Mouse (Mus musculus): ENCODE measurements around the gene Zswim9. TPM values are rescaled to one million over a fixed set of nuclear protein-coding genes. Genes with fewer than 3 reads are reported as not detected.

Gene Zswim9
- total RNA-seq, 2 experiments from 2014 or later = 12.2 to 12.5 TPM

- no peak for DNase-seq (ENCODE audit: low spot score in 2 of 2)
Measured at GRCm38 (mm10) chr7:13271704-13272103, 6.8 kb downstream of the Zswim9 start.

- no peak for DNase-seq (ENCODE audit: low spot score in 2 of 2)
Measured at GRCm38 (mm10) chr7:13269394-13269793, 9.1 kb downstream of the Zswim9 start.

- no peak for DNase-seq (ENCODE audit: low spot score in 2 of 2)
Measured at GRCm38 (mm10) chr7:13268749-13269260, 9.7 kb downstream of the Zswim9 start.

- no peak for DNase-seq (ENCODE audit: low spot score in 2 of 2)
Measured at GRCm38 (mm10) chr7:13264396-13264795, 14.1 kb downstream of the Zswim9 start.

GRCm38 (mm10) chr7:13263851-13264250 lies 14.7 kb downstream of the Zswim9 start:
- DNase-seq (ENCODE audit: low spot score in 2 of 2) = no peak

GRCm38 (mm10) chr7:13260746-13261700 lies 17.5 kb downstream of the Zswim9 start:
- DNase-seq (ENCODE audit: low spot score in 2 of 2) = no peak

- DNase-seq (ENCODE audit: low spot score in 2 of 2) = no peak
Measured at GRCm38 (mm10) chr7:13212720-13213119, 65.8 kb downstream of the Zswim9 start, which contains the start of gene Vmn1r89. Gene Vmn1r89, plus strand, starts transcription at chr7:13213020.

Other genes starting within 250 kb of the Zswim9 start
- gene Chmp2a, start 243.9 kb downstream of the Zswim9 start, total RNA-seq (2021) = 100 to 1,000 TPM; 181 to 189 TPM
- gene Ube2m, start 240.4 kb downstream of the Zswim9 start, total RNA-seq (2021) = 100 to 1,000 TPM; 168 to 181 TPM
- gene Mzf1, start 224.0 kb downstream of the Zswim9 start, total RNA-seq (2021) = 1 to 10 TPM; 5.5 to 6.0 TPM
- gene Vmn1r85, start 183.5 kb downstream of the Zswim9 start, total RNA-seq (2021) = not detected
- not detected for gene Vmn1r86, start 158.8 kb downstream of the Zswim9 start, total RNA-seq (2021)
- not detected for gene Vmn1r87, start 138.6 kb downstream of the Zswim9 start, total RNA-seq (2021)
- gene Vmn1r88, start 119.2 kb downstream of the Zswim9 start, total RNA-seq (2021) = under 1 TPM; 0.08 to 0.14 TPM
- gene Vmn1r89, start 65.7 kb downstream of the Zswim9 start, total RNA-seq (2021) = not detected
- gene Lig1, start 1.4 kb downstream of the Zswim9 start, total RNA-seq (2021) = 10 to 100 TPM; 51.5 to 60.6 TPM
- gene Pla2g4c, start 45.9 kb upstream of the Zswim9 start, total RNA-seq (2021) = 1 to 10 TPM in 1 of 2 experiments, under 1 TPM in 1; 0.42 to 1.1 TPM
- gene Cabp5, start 119.4 kb upstream of the Zswim9 start, total RNA-seq (2021) = under 1 TPM; 0.28 to 0.50 TPM
- not detected for gene Bsph1, start 172.1 kb upstream of the Zswim9 start, total RNA-seq (2021)